Mouse (Mus musculus) E14TG2a.4 (cell line): ENCODE measurements around the gene Med27.

Source experiments
- CTCF ChIP-seq: conservative IDR thresholded peaks from 2 replicates; pipeline ENCODE4 v1.5.1; 2014; ENCODE audit warnings: low read length
- NANOG ChIP-seq: IDR thresholded peaks from 2 replicates; pipeline ENCODE4 v1.6.1; 2014; ENCODE audit warnings: borderline replicate concordance, low read length, mixed read lengths

DNA sequence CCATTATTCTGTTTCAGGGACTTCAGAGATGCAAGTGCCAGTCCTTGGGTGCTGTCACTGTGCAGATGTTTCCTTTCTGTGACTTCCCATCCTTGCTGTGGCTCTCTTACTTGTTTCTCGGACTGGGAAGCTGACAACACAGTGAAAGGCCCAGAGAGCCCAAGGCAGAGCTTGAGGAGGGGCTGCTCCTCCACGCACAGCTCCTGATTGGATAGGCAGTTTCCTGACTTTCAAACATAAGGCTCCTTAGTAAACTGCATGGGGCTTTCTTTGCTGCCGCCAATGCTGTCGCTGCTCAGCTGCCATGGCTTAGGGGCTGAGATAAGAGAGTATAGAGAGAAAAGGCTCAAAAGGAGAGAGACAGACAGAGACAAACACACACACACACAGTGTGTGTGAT lies 35.1 kb downstream of the Med27 start:
- TF ChIP-seq CTCF (no peak), NANOG (no peak)
